Mouse (Mus musculus) cerebellum, adult 9-11 months (tissue): Measurements from ENCODE around the gene Arid4b.
"Not testable (repeated sequence)": the region's sequence is repeated elsewhere in the genome, so short reads cannot be mapped to it uniquely, and the experiment has no call there.

Experiments used
- DNase-seq: peaks from one replicate; pipeline ENCODE4 v3.0.0; 2022

Arid4b gene

GRCm38 (mm10) chr13:14063013-14063941 lies at the start of gene Arid4b, which contains the start of gene Ggps1:
Arid4b (plus strand) TSS chr13:14063232.
Ggps1 (minus strand) TSS chr13:14063488.
- DNase-seq: peak; percentile 99

DNA sequence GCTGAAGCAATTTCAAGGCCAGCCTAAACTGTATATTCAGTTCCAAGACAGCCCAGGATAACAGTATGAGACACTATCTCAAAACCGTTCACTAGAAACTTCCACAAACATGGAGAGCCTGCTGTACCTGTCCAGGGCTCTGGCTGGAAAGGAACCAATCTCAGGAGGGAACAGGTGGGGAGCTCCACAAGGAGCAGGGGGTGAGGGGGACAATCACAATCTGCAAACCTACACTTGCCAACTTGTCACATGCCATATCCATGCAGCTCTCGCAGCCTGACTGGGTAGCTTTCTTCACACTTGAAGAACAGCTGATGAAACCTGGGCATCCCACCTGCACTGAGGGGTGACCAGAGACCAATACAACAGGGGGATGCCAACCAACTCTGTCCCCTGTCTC lies 49.0 kb upstream of the Arid4b start:
- DNase-seq: peak; percentile 70

- peak; percentile 50 for DNase-seq
Observed at GRCm38 (mm10) chr13:14014540-14014939, 48.5 kb upstream of the Arid4b start.

- no peak for DNase-seq
Observed at GRCm38 (mm10) chr13:14015609-14016008, 47.4 kb upstream of the Arid4b start.

- DNase-seq: no peak
Observed at GRCm38 (mm10) chr13:14018283-14018682, 44.7 kb upstream of the Arid4b start.

DNA sequence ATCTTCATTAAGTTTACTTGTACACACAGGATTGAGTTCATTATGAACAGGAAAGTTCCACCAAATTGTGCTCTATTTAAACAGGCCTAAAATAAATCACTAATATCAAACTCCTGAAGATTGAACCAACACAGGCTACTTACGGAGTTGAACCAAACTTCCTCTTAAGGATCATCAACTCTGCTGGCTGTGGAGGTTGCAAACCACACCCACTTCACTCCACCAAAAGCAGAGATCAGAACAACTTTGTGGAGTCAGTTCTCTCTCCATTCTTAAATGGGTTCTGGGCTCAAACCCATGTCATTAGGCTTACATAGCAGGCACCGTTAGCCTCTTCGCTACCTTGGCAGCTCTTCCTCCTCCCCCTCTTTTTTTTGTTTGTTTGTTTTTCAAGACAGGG lies 44.2 kb upstream of the Arid4b start:
- DNase-seq: no peak

DNA sequence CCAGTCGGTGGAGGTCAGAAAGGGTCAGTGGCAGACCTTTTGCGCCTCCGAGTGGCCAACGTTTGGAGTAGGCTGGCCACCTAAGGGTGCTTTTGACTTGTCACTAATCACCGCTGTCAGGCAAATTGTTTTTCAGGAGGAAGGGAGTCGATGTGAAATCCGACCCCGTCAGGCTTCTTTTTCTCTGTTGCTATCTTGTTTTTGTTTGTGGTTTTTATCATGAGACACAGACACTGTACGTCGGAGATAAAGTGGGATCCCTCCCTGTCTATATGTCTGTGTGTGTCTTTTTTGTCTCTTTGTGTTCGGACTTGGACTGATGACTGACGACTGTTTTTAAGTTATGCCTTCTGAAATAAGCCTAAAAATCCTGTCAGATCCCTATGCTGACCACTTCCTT lies 41.6 kb upstream of the Arid4b start:
- DNase-seq: not testable (repeated sequence)

DNA sequence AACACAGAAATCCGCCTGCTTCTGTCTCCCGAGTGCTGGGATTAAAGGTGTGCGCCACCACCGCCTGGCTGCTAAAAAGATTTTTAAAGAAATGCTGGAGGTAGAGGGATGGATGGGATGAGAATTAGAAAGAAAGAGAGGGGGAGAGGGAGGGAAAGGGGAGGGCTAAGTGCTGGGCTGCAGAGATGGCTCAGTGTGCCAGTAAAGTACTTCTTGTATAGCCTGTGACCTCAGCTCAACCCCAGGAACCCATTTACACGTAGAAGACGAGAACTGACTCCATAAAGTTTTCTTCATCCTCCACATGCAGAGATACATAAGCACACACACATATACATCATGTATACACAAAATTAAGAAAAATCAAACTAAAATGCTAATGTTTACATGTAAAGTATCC lies 37.5 kb upstream of the Arid4b start:
- DNase-seq: no peak

DNA sequence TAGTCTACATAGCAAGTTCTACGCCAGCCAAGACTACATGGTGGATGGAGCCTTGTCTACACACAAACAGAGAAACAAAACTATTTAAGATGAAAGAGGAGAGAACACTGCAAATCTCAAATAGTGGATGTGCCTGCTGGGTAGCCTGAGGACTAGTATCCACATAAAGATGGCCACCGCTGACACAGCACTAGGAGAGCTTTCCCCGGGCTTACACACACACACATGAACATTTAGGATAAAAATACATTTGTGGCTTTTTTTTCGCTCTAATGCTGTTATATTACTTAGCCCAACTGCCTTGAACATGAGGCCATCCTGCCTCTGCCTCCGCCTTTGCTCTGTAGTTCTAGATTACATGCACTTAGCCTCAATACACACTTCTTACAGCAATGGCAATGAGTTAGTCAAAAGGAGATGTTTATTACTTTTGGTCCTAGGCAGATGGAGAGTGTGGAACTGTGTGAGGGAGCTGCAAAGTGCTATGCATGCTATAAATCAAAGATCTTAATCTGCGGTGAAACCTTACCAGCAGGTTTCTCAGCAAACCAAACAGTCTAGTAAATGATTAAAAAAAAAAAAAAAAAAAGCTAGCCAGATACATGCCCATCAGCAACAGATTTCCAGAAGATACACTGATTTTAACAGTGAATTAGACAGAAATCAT lies 36.7 kb upstream of the Arid4b start:
- DNase-seq: no peak

- no peak for DNase-seq
Observed at GRCm38 (mm10) chr13:14033309-14034072, 29.5 kb upstream of the Arid4b start.

GRCm38 (mm10) chr13:14034073-14034348 lies 29.0 kb upstream of the Arid4b start:
- DNase-seq: no peak

DNA sequence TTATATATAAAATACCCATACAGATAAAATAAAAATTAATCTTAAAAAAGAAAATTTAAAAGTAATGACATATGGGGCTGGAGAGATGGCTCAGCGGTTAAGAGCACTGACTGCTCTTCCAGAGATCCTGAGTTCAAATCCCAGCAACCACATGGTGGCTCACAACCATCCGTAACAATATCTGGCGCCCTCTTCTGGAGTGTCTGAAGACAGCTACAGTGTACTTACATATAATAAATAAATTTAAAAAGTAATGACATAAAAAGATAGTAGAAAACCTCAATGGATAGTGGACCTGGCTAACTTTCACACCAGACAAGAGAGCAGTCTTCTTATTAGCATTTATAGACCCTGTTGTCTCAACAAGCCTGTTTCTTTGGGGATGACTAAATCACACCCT lies 27.7 kb upstream of the Arid4b start:
- DNase-seq: not testable (repeated sequence)

DNA sequence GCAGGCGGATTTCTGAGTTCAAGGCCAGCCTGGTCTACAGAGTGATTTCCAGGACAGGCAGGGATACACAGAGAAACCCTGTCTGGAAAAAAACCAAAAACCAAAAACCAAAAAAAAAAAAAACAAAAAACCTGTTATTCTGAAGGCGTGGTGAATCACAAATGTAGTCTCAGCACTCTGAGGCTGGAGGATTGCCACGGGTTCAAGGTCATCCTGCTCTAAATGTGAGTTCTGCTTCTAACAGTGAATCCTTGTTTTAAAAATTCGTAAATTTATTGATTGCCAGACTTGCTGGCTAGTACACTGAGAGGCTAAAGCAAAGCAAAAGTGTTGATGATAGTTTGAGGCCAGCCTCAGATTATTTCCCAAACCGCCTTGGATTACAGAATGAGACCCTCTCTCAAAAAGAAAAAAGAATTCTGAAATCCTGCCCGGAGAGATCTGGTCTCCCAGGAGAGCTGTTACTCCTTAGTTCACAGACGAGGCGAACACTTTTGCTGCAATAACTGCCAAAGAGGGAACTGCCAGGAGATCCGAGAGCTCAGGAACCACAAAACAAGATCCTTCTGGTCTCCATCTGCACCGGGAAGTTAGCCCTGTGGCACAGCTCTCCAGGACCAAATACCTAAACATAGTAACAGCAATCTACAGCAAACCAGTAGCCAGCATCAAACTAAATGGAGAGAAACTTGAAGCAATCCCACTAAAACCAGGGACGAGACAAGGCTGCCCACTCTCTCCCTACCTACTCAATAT lies 27.0 kb upstream of the Arid4b start:
- DNase-seq: no peak

DNA sequence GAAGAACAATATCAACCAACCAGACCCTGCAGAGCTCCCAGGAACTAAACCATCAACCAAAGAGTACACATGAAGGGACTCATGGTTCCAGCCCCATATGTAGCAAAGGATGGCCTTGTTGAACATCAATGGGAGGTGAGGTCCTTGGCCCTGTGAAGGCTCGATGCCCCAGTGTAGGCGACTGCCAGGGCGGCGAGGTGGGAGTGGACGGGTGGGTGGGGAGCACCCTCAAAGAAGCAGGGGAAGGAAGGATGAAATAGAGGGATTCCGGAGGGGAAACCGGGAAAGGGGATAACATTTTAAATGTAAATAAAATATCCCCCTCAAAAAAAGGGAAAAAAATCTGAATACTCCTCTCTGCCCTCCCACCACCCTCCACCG lies 24.1 kb upstream of the Arid4b start:
- DNase-seq: no peak

- DNase-seq: peak; percentile 92
Observed at GRCm38 (mm10) chr13:14039292-14039965, 23.6 kb upstream of the Arid4b start, which contains the start of gene Tbce. Tbce (minus strand) TSS chr13:14039638.

DNA sequence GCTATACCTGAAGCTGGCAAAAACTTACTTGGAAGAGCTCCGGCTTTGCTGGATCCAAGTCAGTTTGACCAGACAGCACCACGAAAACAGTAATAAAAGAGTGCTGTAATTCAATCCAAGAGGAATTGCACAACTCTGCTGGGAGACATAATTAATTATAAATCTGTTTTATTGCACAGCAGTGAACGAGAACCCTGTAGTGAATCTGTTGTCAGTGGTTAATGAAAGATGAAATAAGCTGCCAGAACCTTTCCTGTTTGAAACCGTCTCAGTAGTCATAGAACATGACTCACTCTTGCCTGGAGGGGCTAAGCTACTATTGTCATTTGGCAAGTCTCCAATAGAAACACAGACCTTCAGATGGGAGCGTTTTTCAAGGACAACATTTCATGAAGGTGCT lies 22.8 kb upstream of the Arid4b start:
- DNase-seq: peak; percentile 17

DNA sequence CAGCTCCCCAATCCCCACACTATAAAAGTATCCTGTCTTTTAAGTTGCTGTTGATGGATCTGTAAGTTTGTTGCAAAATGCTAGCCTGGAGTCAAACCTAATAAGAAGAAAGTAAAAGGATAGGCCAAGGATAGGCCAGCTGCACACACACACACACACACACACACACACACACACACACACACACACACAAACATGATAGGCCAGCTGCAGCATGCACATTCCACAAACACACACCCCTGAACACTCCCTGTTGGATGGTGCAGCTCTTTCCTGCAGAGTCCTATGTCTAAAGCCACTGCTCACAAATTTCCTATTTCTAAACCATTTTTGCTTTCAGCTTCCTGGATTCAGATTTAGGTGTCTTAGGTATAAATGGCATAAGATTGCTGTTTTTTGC lies 19.2 kb upstream of the Arid4b start:
- no peak for DNase-seq

DNA sequence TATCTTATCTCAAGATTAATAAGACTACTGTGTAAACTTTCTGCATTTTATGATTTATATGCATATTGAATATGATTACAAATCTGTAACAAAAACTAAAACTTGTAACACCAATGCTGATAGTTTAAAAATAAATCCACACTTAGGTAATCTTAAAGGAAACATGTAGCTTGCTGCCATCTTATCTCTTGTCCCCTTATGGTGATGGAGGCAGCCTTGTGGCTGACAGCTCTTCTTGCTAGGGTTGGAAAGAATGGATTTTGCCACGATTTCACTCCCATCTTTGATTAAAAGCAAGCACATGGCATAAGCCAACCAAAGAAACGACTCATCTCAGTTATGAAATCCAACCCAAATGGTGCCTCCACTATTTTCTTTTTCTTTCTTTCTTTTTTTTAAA lies 18.5 kb upstream of the Arid4b start:
- DNase-seq: no peak

DNA sequence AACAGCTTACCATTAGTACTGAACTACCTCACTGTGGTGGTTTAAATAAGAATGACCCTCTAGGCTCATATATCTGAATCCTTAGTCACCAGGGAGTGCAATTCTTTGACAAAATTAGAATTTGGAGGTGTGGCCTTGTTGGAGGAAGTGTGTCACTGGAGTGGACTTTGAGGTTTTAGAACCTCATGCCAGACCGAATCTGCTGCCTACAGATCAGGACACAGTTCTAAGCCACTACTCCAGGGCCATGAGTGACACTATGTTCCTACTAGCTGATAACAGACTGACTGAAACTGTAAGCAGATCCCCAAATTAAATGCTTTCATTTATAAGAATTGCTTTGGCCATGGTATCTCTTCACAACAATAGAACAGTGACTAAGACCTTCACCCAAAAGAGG lies 13.2 kb upstream of the Arid4b start:
- no peak for DNase-seq

- no peak for DNase-seq
Observed at GRCm38 (mm10) chr13:14056801-14057200, 6.2 kb upstream of the Arid4b start.

- DNase-seq: no peak
Observed at GRCm38 (mm10) chr13:14059582-14059981, 3.5 kb upstream of the Arid4b start.
